Mouse (Mus musculus): ENCODE data around the gene Ano3.

- no peak for TF ChIP-seq CTCF (IDR thresholded peaks at IDR 0.05; ENCODE audit: extremely low read depth, insufficient read depth, insufficient read length, insufficient replicate concordance)
- TF ChIP-seq POLR2A (IDR thresholded peaks at IDR 0.05; ENCODE audit: low read depth, low read length), result no peak
Measured at GRCm38 (mm10) chr2:110950432-110950803, 305 bp downstream of the Ano3 start.

Measured in spleen, adult 2 months (tissue).